Mouse (Mus musculus): ENCODE measurements around the gene Sirt6.
A peak's percentile ranks its signal among the peaks of the same experiment; 100 is the strongest.

Sirt6 gene

DNA sequence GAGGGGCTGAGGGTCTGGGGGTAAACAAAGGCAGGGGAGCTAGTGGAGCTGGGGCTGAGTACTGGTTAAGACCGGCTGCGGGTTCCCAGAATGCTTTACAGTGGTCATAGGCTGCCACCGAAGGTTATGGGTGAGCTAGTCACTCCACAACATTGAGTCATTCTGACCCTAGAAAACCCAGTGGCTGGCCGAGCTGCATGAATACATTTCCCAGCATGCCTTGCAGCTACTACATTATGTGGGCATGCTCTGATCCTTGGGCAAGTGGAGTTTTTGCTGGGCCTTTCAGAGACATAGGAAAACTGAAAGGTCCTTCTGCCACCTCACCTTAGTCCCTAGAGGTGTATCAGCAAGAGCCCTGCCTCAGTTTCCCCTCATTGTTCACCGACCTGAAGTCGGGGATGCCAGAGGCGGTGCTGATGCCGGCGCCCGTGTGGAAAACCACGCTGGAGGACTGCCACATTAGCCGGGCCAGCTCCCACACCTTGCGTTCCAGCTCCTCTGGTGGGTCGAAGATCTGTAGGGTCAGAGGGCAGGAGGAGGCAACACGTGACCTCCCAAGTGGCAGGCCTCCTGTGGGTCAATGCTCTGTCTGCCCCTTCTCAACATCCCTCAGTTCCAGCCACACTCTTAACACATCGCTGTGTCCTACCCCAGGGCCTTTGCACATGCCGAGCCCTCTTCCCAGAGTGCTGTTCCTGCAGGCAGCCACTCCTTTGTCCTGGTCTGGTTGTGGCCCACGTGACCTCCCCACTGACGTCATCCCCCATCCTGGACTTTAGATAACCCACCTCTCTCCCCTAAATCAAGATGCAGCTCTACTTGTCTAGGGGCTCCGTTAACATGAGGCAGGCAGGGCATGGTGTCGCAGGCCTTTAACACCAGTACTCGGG is 1.2 kb downstream of the Sirt6 start:
- DNase-seq (ENCODE audit: low spot score) = no peak

DNA sequence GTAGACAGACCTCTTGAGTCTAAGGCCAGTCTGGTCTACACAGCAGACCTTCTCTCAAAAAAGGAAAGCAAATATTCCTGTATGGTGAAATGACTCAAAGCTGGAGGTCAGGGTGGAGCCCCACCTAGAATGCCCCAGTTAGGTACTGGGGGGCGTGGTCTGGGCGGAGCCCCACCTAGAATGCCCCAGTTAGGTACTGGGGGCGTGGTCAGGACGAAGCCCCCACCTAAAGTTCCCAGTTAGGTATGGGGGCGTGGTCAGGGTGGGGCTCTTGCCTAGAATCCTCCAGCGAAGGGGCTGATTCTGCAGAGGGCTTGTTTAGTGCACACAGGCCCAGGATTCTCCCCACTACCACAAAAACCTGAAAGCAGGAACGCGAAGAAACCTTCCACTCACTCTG is 4.2 kb downstream of the Sirt6 start:
- DNase-seq (ENCODE audit: low spot score) = no peak

DNA sequence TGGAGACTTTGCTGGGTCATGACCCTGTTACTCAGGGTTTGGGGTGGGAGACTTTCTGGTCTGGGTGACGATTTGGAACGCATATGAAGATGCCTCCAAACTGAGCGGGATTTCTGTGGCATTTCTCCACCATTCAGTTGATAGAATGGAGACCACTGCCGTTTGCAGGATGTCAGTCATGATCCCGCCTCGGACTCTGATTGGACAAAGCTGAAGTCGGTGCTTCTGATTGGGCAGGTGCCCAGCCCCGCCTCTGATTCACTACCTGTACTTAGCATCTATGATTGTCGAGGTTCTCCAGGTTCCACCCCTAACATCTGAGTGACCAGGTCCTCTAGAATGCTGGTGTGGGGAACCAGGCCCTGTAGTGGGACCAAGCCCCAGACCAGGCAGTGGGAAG is 6.8 kb downstream of the Sirt6 start:
- no peak for DNase-seq (ENCODE audit: low spot score)

DNA sequence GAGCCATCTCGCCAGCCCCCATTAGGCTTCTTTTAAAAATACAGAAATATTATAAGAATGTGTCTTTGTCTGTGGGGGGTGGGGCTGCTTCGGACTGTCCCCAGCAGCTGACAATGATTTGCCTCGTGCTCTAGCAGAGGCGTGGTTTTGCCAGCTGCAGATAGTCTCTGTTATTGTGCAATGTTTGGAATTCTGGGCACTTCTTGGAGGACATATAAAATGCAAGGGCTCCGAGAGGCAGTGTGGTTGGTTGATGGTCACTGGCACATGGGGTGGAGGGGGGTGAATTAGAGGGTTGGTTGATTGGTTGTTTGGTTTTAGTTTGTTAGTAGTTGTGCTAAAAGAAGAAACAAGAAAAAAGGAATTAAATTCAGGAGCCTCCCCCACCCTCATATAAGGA is 7.6 kb downstream of the Sirt6 start:
- no peak for DNase-seq (ENCODE audit: low spot score)

DNA sequence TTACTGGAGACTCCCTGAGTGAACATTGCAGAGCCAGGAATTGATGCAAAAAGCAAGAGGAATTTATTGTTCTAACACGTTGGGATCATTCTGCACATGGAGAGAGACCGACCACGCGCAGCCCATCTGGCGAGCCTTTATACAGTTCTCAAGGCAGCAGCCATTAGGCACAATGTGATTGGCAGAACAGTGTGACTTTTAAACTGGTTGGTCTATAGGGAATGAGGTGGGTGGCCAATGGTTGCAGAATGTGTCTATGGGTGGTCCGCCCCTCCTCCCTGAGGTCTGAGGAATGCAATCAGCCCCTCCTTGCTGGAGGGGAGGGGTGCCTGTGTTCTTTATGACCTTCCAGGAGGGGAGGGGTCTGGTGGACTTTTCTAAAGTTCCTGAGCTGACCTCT is 12.1 kb downstream of the Sirt6 start:
- DNase-seq (ENCODE audit: low spot score) = no peak

DNA sequence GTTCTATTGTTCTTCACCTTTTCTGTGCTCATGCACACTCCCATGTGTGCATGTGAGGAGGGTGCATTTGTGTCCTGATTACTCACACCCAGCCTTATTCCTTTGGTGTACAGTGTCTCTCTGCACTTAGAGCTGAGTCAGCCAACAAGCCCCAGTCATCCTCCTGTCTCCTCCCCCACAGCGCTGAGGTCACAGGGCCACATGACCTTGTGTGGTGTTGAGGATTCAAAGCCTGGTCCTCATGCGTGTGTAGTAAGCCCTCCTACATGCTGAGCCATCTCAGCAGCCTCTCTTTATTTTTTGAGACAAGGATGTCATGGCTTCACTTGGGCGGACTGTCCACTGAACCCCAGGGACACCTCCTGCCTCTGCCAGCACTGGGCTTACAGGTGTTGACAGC is 14.8 kb downstream of the Sirt6 start:
- no peak for DNase-seq (ENCODE audit: low spot score)

DNA sequence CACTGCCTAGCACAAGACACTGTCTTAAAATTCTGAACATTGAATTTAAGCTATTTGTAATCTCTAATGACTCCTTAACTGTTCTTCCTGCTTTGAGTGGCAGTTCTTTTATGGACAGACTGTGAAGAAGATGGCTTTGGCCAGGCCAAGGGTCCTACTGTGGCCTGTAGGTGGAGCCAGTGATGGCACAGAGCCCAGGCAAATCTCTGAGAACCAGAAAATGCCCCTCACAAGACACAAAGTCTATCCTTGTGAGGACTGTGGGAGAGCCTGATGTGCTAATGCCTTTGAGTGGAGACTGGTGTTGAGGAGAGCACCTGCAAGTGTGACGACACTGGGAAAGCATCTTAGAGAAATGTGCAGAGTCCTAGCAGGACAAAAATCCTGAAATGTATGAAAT is 19.3 kb downstream of the Sirt6 start:
- DNase-seq (ENCODE audit: low spot score) = no peak

DNA sequence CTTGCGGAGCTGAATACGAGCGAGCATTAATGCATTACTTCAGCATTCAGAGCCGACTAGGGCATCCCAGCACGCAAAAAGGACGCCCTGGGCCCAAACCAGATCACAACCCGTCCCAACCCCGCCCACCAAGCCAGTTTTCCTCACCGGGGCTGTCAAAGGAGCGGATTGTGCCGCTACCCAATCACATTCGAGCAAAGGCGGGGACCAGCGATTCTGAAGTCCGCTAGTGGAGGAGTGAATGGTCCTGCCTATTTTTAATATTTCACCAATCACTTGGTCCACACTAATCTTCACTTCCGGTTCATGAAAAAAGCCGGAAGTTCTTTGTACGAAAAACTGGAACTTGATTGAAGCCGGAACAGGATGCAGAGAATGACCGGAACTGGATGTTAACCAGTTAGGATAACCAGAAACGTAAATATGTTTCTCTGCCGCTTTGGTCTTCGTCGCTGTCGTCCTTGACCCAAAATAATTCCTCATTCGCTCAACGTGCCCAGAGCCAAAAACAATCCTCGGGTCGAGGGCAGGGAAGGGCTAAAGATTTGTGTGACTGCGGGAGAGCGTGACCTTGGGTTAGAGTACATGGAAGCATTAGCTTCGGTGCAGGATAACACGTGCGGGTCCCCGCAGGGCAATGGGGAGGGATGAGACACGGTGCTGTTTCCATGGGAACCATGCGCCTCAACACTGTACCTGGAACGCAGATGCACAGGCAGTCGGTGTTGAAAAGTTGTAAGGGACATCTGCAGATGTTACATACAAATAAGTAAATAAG is 21.4 kb downstream of the Sirt6 start, which contains the start of gene BC025920:
TSS of gene BC025920 (plus strand) at position 297 of the 778 bp plus-strand sequence.
- DNase-seq (ENCODE audit: low spot score) = peak; percentile 81

DNA sequence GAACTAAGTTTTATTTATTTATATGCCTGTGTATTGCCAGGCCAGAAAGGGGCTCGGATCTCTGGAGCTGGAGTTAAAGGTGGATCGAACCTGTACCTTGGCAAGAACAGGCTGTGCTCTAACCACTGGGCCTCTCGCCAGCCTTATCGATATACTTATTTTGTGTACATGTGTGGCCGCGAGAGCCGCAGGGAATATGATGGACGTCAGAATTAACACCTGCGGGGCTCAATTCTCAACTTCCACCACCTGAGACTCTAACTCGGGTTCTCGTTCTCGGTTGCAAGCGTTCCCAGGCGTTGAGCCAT is 22.0 kb downstream of the Sirt6 start:
- no peak for DNase-seq (ENCODE audit: low spot score)

DNA sequence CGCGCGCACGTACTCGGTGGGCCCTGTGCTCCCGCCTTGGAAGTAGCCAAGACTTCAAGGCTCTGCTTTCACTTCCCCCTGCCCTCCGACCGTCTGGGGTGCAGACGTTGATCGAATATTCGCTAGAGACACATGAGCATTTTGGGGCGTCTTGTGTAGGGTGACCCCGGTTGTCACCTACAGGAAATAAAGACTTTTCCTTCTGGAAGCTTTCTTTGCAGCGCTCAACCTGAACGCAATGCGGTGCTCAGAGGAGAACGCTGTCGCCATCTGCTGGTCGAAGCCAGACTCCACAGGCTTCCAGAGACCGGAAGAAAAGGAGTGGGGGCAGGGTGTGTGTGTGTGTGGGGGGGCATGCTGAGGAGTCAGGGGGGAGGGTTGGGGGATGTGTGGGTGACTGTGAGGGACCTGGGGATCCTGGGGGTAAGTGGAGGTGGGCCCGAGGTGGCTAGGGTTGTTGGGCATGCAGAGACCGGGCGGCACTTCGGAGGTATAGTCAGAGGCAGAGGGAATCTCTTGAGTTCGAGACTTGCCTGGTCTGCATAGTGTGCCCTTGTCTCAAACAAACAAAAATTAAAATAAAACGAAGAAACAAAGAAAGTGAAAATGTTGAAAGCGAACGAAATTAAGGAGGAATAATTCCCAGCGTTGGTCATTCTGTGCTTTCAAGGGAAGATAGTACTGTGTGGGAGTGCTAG is 22.5 kb downstream of the Sirt6 start:
- DNase-seq (ENCODE audit: low spot score) = peak; percentile 65

DNA sequence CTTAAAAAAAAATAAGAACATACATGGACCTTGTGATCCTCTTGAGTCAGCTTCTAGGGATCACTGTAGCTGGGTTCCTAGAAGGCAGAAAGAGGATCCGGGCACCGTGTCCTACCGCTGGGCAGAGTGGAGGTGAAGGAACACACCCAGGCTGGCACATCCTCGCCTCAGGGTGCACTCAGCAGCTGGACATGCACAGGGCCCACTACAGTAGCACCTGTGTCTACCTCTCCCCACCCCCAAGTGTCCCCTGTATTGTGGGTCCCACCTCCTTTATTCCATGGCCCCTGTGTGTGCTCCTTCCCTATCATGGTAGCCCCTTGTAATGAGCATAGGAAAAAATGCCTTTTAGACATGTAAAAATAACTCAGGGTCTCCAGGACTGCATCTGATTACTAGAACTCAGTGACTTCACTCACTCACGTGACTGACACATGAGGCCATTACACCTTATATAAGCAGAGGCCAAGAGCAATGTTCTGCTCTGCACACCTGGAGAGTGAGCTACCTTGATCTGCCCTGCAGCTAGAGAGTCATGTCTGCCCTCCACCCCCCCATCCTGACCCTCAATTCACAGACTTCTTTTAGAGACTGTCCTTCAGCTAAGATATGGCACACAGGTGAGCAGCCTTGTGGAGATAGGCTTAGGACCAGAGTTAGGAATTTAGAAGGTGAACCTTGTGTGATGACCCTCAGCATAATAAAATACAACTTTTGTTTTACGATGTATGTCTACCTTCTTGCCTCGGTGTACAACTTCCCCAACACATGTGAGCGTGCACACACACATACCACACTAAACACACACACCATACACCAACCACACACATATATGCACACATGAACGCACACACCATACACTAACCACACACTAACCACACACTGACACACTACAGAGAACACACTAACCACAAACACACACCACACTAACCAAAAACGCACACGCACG is 23.3 kb downstream of the Sirt6 start:
- no peak for DNase-seq (ENCODE audit: low spot score)

DNA sequence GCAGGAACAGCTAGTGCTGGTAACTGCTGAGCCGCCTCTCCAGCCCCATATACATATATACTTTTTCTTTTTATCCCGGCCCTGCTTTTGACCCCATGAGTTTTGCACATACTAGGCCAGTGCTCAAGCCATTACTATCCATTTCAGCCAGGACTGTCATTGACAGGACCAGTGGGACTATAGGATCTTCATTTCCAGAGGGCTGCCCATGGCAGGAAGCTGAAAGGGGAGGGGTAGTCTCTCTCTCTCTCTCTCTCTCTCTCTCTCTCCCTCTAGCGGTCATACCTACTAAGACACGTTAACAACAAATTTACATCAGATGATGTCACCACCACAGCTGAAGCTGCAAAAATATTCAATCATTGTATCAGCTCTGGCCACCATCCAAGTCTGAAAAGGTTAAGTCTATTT is 24.9 kb downstream of the Sirt6 start:
- DNase-seq (ENCODE audit: low spot score) = no peak

DNA sequence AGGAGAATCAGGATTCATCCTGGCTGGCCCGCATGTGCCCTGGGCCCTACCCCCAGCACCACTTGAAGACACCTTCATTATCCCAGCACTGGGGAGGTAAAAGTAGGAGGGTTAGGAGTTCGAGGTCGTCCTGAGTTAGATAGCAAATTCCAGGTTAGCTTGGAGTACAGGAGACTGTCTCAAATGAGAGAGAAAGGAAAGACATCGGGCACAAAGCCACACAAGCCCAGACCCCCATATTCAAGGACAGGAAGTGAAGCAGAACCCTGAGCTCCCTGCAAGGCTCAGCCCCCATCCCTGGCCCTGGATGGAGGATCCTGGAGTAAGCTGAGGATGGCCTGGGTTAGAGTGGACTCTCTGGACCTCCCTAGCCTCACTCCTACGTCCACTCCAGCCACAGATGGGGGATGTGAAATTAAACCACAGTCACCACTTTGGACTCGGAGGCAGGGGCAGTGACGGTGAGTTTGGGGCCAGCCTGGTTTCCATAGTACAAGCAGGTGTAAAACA is 26.1 kb downstream of the Sirt6 start:
- DNase-seq (ENCODE audit: low spot score) = no peak

DNA sequence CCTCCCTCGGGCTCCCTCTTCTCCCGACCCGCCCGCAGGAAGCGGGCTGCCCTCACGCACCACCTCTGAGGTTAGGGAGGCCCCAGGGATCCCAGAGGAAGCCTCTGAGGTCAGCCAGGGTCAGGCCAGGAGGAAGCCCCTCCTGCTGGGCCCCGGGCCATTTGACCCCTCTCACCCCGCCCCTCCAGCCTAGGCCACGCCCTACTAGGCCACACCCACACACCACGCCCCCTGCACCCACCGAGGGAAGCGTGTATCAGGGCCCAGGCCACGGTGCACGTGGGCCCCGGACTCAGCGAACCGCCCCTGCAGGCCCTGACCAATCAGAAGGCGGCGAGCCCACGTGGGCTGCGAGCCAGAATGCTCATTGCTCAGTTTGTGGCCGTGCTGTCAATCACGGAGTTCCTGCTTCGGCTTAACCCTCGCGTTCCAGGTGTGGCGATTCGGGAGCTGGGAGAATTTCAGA is 26.8 kb downstream of the Sirt6 start, which contains the start of gene Tle6:
TSS of gene Tle6 (minus strand) at position 336 of the 466 bp plus-strand sequence.
- DNase-seq (ENCODE audit: low spot score) = peak; percentile 89

DNA sequence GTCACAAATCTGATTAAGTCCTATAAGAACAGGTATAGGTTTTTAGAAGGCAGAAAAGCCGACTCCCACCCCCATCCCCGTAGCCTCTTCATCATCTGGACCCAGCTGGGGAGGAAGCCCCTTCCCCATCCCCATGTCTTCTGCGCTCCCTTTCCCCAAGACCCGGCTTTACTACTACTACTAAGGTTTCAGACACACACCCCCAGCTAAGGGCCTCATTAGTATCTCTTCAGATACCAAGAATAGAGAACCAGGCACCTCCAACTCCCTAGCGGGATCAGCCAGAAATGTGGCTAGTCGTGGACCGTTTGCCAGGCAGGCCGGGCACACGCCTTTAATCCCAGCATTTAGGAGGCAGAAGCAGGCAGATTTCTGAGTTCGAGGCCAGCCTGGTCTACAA is 27.5 kb downstream of the Sirt6 start:
- no peak for DNase-seq (ENCODE audit: low spot score)

DNA sequence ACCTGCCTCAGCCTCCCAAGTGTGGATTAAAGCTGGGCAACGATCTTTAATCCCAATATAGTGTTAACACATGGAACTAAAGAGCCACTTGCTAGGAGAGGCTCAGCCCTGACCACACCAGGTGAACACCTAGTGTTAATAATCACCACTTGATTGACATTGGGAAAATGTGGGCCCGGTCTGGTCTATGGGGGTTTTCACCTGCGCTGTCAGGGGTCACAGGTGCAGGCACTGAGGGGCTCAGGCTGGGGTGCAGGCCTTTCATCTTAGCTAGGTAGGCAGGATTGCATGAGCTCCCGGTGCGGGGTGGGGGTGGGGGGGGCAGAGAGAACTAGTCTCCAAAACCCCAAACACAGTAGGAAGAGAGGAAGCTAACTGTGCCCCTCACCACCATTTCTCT is 28.0 kb downstream of the Sirt6 start:
- no peak for DNase-seq (ENCODE audit: low spot score)

DNA sequence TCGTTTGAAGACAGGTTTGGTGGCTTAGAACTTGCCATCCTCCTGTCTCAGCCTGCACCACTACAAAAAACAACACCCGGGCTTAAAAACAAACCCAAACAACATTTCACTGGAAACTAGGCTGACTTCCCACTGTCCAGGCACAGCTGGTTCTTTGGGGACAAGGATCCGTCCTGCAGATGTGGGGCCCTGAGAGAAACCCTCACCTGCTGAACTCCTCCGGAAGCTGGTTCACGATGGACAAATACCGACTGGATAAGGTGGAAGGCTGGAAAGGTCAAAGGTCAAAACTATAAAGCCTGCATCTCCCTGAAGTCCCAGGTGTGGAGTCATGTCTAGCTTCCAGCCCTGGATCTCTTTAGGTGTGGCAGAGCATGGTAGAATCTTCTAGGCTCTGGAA is 28.7 kb downstream of the Sirt6 start:
- DNase-seq (ENCODE audit: low spot score) = no peak

DNA sequence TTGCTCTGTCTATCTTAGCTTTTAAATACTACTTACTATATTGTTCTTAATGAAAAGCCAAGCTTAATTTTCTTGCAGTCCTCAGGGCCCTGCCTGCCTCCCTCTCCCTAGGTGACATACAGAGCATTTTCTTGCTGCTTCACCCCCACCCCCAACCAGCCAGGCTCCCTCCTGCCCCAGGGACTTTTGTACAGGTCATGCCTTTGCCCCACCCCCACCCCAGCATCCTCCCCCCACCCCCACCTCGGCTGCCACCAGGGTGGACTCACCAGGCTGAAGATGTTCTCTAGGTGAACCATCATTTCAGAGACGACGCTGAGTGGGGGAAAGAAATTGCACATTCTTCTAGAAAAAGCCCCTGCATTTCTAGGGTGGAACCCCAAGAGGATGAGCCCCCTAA is 29.3 kb downstream of the Sirt6 start:
- no peak for DNase-seq (ENCODE audit: low spot score)

DNA sequence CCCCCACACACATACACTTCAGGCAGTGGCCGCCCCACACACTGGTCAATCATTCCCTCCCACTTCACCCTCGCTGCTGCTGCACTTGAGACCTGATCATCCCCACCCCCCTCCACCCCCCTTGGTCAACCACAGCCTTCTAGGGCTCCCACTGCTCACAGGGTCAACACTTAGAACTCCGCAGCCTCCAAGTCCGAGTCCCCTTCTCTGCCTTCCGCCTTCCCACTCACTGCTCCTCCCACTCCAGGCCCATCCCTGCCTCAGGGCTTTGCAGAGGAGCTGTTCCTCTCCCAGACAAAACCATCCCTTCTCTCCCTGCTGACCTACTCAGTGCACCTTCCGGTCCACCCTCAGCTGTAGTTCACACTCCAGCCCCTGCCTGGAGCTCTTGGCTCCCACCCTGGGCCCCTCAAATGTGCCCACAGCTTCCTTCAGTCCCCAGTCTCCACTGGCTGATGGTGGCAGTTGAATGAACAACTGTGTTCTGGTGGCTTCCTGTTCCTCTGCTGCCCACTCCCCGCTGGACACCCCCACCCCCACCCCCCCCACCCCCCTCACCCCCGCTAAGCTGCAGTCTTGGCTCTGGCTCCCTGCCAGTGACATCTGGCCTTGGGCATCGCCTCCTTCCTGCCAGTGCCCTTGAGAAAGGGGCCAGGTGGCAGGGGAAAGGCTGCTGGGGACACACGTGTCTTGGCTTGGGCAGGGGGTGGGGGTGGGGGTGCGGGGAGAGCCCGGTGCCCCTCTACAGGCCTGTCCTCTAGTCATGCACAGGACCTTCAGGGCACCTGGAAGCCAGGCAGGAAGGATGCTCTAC is 30.3 kb downstream of the Sirt6 start:
- DNase-seq (ENCODE audit: low spot score) = no peak

DNA sequence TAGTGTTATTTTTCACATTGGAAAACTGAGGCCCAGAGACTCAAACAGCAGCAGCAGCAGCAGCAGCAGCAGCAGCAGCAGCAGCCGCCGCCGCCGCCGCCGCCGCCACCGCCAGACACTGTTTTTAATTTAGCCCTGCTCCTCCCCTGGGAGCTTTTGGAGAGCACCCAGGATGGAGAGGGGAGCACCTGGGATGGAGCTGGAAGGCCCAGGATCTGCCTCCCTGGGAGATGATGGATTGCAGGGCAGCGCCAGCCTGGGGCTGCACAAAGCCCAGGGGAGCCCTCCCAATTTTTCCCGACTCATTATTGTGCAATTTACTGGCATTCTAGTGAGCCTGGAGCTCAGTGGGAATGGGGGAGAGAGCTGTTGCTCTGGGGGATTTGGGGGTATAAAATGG is 31.0 kb downstream of the Sirt6 start:
- DNase-seq (ENCODE audit: low spot score) = no peak
